Mouse (Mus musculus) gastrocnemius, postnatal 14 days (tissue): ENCODE measurements around the gene Pced1b. TPM values are rescaled to one million over a fixed set of nuclear protein-coding genes. Genes with fewer than 3 reads are reported as not detected.

ENCODE experiments used
- DNase-seq: peaks from one replicate; pipeline ENCODE4 v3.0.0; 2021; ENCODE audit warnings: mixed read lengths
- intact Hi-C: fragments of 180-260 bp; cut with DNase I; formaldehyde crosslinking; loops from one replicate; pipeline ENCODE4 v1.15.1; 2025; ENCODE audit warnings: low total_unique reads
- total RNA-seq, 2 experiments: library from RNA; stranded (reverse); gene quantifications; 2 replicates each; pipeline ENCODE4 v1.2.3; 2021

Gene Pced1b
- total RNA-seq, 2 experiments from 2014 or later: 3.7 to 4.1 TPM

GRCm38 (mm10) chr15:97412861-97413260 is 166.0 kb downstream of the Pced1b start:
- intact Hi-C loops: no loop called here
- DNase-seq: no peak

- no peak for DNase-seq
- intact Hi-C loops: no loop called here
These were observed 168.0 kb downstream of the Pced1b start for GRCm38 (mm10) chr15:97414718-97415413.

DNA sequence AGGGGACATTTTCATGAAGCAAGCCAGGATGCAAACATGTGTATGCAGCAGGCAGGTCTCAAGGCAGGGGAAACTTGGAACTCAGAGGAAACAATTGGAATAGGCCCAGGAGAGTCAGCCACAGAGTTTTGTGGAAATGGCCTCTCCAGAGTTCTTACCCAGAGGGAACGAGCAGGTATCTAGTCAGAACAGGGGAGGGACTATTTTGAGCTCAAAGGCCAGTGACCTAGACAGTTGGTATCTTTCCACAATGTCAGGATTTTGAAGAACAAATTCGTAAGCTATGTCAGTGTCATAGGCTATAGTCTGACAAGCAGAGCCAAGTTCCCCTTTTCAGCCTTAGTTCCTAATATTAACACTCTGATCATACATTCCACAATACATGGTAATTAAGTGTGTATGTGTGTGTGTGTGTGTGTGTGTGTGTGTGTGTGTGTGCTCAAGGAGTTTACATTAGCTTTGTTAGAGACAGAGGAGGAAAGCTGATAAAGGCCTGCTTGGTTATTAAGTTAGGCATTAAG is 168.6 kb downstream of the Pced1b start:
- DNase-seq: no peak
- intact Hi-C loops: no loop called here

GRCm38 (mm10) chr15:97420292-97420691 is 173.4 kb downstream of the Pced1b start:
- intact Hi-C loops: no loop called here
- no peak for DNase-seq

- intact Hi-C loops: no loop called here
- DNase-seq: no peak
These were observed 174.6 kb downstream of the Pced1b start for GRCm38 (mm10) chr15:97421533-97421932.

- intact Hi-C loops: no loop called here
- no peak for DNase-seq
These were observed 175.5 kb downstream of the Pced1b start for GRCm38 (mm10) chr15:97422212-97422944.

DNA sequence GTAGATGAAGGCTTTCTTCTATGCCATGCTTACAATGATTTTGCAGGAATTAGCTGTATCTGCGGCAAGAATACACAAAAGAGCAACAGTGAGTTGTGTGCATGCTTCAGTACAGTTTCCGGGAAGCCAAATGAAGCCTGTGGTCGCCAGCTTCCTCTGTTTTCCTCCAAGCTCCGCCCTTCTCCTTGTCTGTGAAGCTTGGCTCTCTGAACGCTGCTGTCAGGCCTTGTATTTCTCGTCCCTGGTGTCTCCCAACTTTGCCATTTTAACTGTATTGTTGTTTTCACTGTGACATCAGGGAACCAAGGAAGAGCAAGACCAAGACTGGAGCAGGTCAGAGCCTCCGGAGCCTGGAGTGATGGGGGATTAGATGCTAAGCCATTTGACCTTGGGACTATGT is 177.5 kb downstream of the Pced1b start:
- intact Hi-C loops: no loop called here

GRCm38 (mm10) chr15:97424961-97425360 is 178.1 kb downstream of the Pced1b start:
- intact Hi-C loops: no loop called here

More for the DNA sequence above, 177.5 kb downstream of the Pced1b start:
- DNase-seq: no peak

GRCm38 (mm10) chr15:97429201-97429900 is 182.4 kb downstream of the Pced1b start:
- DNase-seq: no peak
- intact Hi-C loops: no loop called here

More at GRCm38 (mm10) chr15:97424961-97425360, 178.1 kb downstream of the Pced1b start:
- no peak for DNase-seq

GRCm38 (mm10) chr15:97431533-97431932 is 184.6 kb downstream of the Pced1b start:
- no peak for DNase-seq
- intact Hi-C loops: no loop called here

GRCm38 (mm10) chr15:97432221-97432620 is 185.3 kb downstream of the Pced1b start:
- intact Hi-C loops: no loop called here
- no peak for DNase-seq

Other genes with a start within 250 kb of the Pced1b start
- gene Slc38a4, start 191.2 kb upstream of the Pced1b start, total RNA-seq: 100 to 1,000 TPM; 171 to 183 TPM
- gene Amigo2, start 180 bp downstream of the Pced1b start, total RNA-seq: 1 to 10 TPM; 2.3 to 3.3 TPM